Mouse (Mus musculus) neural tube, embryonic 12.5 days (tissue): ENCODE data around the gene Lats2. TPM values are rescaled to one million over a fixed set of nuclear protein-coding genes. Genes with fewer than 3 reads are reported as not detected.
"Not testable (repeated sequence)": the region's sequence is repeated elsewhere in the genome, so short reads cannot be mapped to it uniquely, and the experiment has no call there.

Experiments
- ATAC-seq: fragments of 200-750 bp; cut with Nextera tagmentation; 2 replicates; pipeline ENCODE4 v1.8.0; 2017; ENCODE audit warnings: low read depth, mild to moderate bottlenecking, moderate TSS enrichment, moderate library complexity; ENCODE audit not compliant: low FRiP score
- H3K27ac ChIP-seq: fragments of 300-500 bp; sonication (generic); 2 replicates; pipeline ENCODE4 v1.5.1; 2016
- H3K27me3 ChIP-seq: fragments of 300-500 bp; sonication (generic); replicated peaks from 2 replicates; pipeline ENCODE4 v1.6.1; 2016; ENCODE audit warnings: mild to moderate bottlenecking
- H3K36me3 ChIP-seq: fragments of 300-500 bp; sonication (generic); 2 replicates; pipeline ENCODE4 v1.6.1; 2016; ENCODE audit warnings: mild to moderate bottlenecking
- H3K4me1 ChIP-seq: fragments of 300-500 bp; sonication (generic); 2 replicates; pipeline ENCODE4 v1.6.1; 2016
- H3K4me2 ChIP-seq: fragments of 300-500 bp; sonication (generic); replicated peaks from 2 replicates; pipeline ENCODE4 v1.6.1; 2016; ENCODE audit warnings: mild to moderate bottlenecking
- H3K4me3 ChIP-seq: fragments of 300-500 bp; sonication (generic); 2 replicates; pipeline ENCODE4 v1.5.1; 2016
- H3K9ac ChIP-seq: fragments of 300-500 bp; sonication (generic); 2 replicates; pipeline ENCODE4 v1.6.1; 2016; ENCODE audit warnings: mild to moderate bottlenecking
- H3K9me3 ChIP-seq: fragments of 300-500 bp; sonication (generic); 2 replicates; pipeline ENCODE4 v1.6.1; 2016; ENCODE audit warnings: mild to moderate bottlenecking
- WGBS: fragments of 180-500 bp; shearing (Covaris S2); methylation state at CpG from one replicate; pipeline ENCODE4 v1.1.7; 2016; 5-methylcytosine and 5-hydroxymethylcytosine counted together
- polyA plus RNA-seq: library from polyadenylated mRNA; unstranded; fragments of >200 nt; fragmentation: Nextera tagmentation; extraction: Ambion mirVana; gene quantifications from 2 replicates; pipeline ENCODE4 v1.2.1, GENCODE M21; 2016

The Lats2 gene
- polyA plus RNA-seq, 1 experiment from 2014 or later: 20.6 TPM

GRCm38 (mm10) chr14:57756094-57756493, 2.1 kb downstream of the Lats2 start:
- no peaks in the 10 kb centered on the region for H3K27me3 ChIP-seq
- no peaks in the 10 kb centered on the region for H3K36me3 ChIP-seq
- H3K27ac ChIP-seq: no peak overlapping the region
- H3K9me3 ChIP-seq: no peaks in the 10 kb centered on the region
- no peaks in the 10 kb centered on the region for H3K4me1 ChIP-seq
- no peak overlapping the region for H3K4me2 ChIP-seq
- no peak overlapping the region for H3K9ac ChIP-seq
- no peak for ATAC-seq
- WGBS: 88% methylated on average over 4 of the region's 4 CpGs
- no peak overlapping the region for H3K4me3 ChIP-seq

GRCm38 (mm10) chr14:57755661-57756060, 2.5 kb downstream of the Lats2 start:
- H3K9me3 ChIP-seq: no peaks in the 10 kb centered on the region
- no peak for ATAC-seq
- H3K36me3 ChIP-seq: no peaks in the 10 kb centered on the region
- no peak overlapping the region for H3K27ac ChIP-seq
- WGBS: 86% methylated on average over 2 of the region's 2 CpGs
- no peak overlapping the region for H3K9ac ChIP-seq
- H3K4me1 ChIP-seq: no peaks in the 10 kb centered on the region
- no peak overlapping the region for H3K4me3 ChIP-seq
- no peak overlapping the region for H3K4me2 ChIP-seq
- H3K27me3 ChIP-seq: no peaks in the 10 kb centered on the region

GRCm38 (mm10) chr14:57753351-57753992, 4.7 kb downstream of the Lats2 start:
- Histone ChIP-seq H3K9me3 (no peaks in the 10 kb centered on the region), H3K4me3 (no peak overlapping the region), H3K27me3 (no peaks in the 10 kb centered on the region), H3K27ac (no peak overlapping the region), H3K36me3 (no peaks in the 10 kb centered on the region), H3K4me1 (no peaks in the 10 kb centered on the region), H3K9ac (no peak overlapping the region), H3K4me2 (no peak overlapping the region)
- no peak for ATAC-seq
- WGBS: 43% methylated on average over 9 of the region's 9 CpGs

- H3K9ac ChIP-seq, H3K4me2 ChIP-seq, H3K36me3 ChIP-seq, H3K27ac ChIP-seq, ATAC-seq, H3K9me3 ChIP-seq, H3K4me1 ChIP-seq, H3K27me3 ChIP-seq, H3K4me3 ChIP-seq: not testable (repeated sequence)
Measured at GRCm38 (mm10) chr14:57751006-57751405, 7.2 kb downstream of the Lats2 start.

- 77% methylated on average over 2 of the region's 2 CpGs for WGBS
- Histone ChIP-seq H3K4me2 (no peak overlapping the region), H3K9ac (no peak overlapping the region), H3K27me3 (no peaks in the 10 kb centered on the region), H3K36me3 (no peaks in the 10 kb centered on the region), H3K27ac (no peak overlapping the region), H3K9me3 (no peaks in the 10 kb centered on the region), H3K4me3 (no peak overlapping the region), H3K4me1 (0 out of 2 replicates have a peak, but pooled peaks cover 6% of the 10 kb centered on the region)
- no peak for ATAC-seq
Measured at GRCm38 (mm10) chr14:57749501-57749900, 8.7 kb downstream of the Lats2 start.

- Histone ChIP-seq H3K27ac (peak within 1 kb of the TSS; percentile 64; the same call in 1 of the 2 replicates), H3K4me3 (peak within 1 kb of the TSS; percentile 93), H3K27me3 (no peaks in the 10 kb centered on the region), H3K4me1 (peaks cover 10% of the 10 kb centered on the region; the same call in 1 of the 2 replicates), H3K9ac (peak within 1 kb of the TSS; percentile 91), H3K4me2 (peak within 1 kb of the TSS; percentile 91), H3K9me3 (no peaks in the 10 kb centered on the region), H3K36me3 (no peaks in the 10 kb centered on the region)
- WGBS: under 1% methylated on average over 68 of the region's 68 CpGs
- ATAC-seq: peak; percentile 93
Measured at GRCm38 (mm10) chr14:57746001-57746771, 12.0 kb downstream of the Lats2 start, which contains the start of gene Gm49361. TSS of gene Gm49361 (minus strand) at chr14:57746103.

- Histone ChIP-seq H3K9ac (peak overlapping the region; percentile 91), H3K27me3 (no peaks in the 10 kb centered on the region), H3K4me1 (peaks cover 13% of the 10 kb centered on the region; the same call in 1 of the 2 replicates), H3K36me3 (no peaks in the 10 kb centered on the region), H3K27ac (peak overlapping the region; percentile 64; the same call in 1 of the 2 replicates), H3K4me3 (peak overlapping the region; percentile 93), H3K9me3 (no peaks in the 10 kb centered on the region), H3K4me2 (peak overlapping the region; percentile 91)
- under 1% methylated on average over 101 of the region's 103 CpGs for WGBS
- peak; percentile 75 for ATAC-seq
Measured at GRCm38 (mm10) chr14:57745291-57745969, 12.8 kb downstream of the Lats2 start.

GRCm38 (mm10) chr14:57744547-57744946, 13.6 kb downstream of the Lats2 start:
- WGBS: under 1% methylated on average over 8 of the region's 8 CpGs
- peak overlapping the region; percentile 91 for H3K4me2 ChIP-seq
- H3K4me3 ChIP-seq: peak overlapping the region; percentile 93
- no peak overlapping the region for H3K27ac ChIP-seq
- H3K9ac ChIP-seq: 0 out of 2 replicates have a peak overlapping the region, but pooled peaks have one; percentile 91
- no peaks in the 10 kb centered on the region for H3K36me3 ChIP-seq
- ATAC-seq: no peak
- H3K9me3 ChIP-seq: no peaks in the 10 kb centered on the region
- H3K4me1 ChIP-seq: peaks cover 13% of the 10 kb centered on the region; the same call in 1 of the 2 replicates
- no peaks in the 10 kb centered on the region for H3K27me3 ChIP-seq

GRCm38 (mm10) chr14:57740651-57741050, 17.5 kb downstream of the Lats2 start:
- WGBS: 84% methylated on average over 8 of the region's 8 CpGs
- H3K27me3 ChIP-seq: no peaks in the 10 kb centered on the region

GRCm38 (mm10) chr14:57737089-57737488, 21.1 kb downstream of the Lats2 start:
- Histone ChIP-seq H3K27me3 (no peaks in the 10 kb centered on the region), H3K27ac (no peak overlapping the region), H3K36me3 (no peaks in the 10 kb centered on the region; the same call in 1 of the 2 replicates), H3K9ac (no peak overlapping the region), H3K4me3 (no peak overlapping the region), H3K4me2 (no peak overlapping the region), H3K4me1 (peaks cover 18% of the 10 kb centered on the region), H3K9me3 (no peaks in the 10 kb centered on the region)
- ATAC-seq: no peak

More at GRCm38 (mm10) chr14:57740651-57741050, 17.5 kb downstream of the Lats2 start:
- no peaks in the 10 kb centered on the region for H3K36me3 ChIP-seq
- no peak overlapping the region for H3K4me3 ChIP-seq
- peaks cover 10% of the 10 kb centered on the region; the same call in 1 of the 2 replicates for H3K4me1 ChIP-seq
- no peak for ATAC-seq
- no peaks in the 10 kb centered on the region for H3K9me3 ChIP-seq
- H3K27ac ChIP-seq: no peak overlapping the region
- no peak overlapping the region for H3K9ac ChIP-seq
- no peak overlapping the region for H3K4me2 ChIP-seq

GRCm38 (mm10) chr14:57736141-57736540, 22.0 kb downstream of the Lats2 start:
- Histone ChIP-seq H3K4me3 (no peak overlapping the region), H3K36me3 (no peaks in the 10 kb centered on the region; the same call in 1 of the 2 replicates), H3K4me2 (no peak overlapping the region), H3K9ac (no peak overlapping the region), H3K27me3 (no peaks in the 10 kb centered on the region), H3K4me1 (peaks cover 22% of the 10 kb centered on the region), H3K27ac (no peak overlapping the region), H3K9me3 (no peaks in the 10 kb centered on the region)
- 81% methylated on average over 4 of the region's 4 CpGs for WGBS
- no peak for ATAC-seq
